Mouse (Mus musculus) G1E (cell line): Measurements from ENCODE around the gene Apoa5. TPM values are rescaled to one million over a fixed set of nuclear protein-coding genes. Genes with fewer than 3 reads are reported as not detected.
"Not testable (repeated sequence)": the region's sequence is repeated elsewhere in the genome, so short reads cannot be mapped to it uniquely, and the experiment has no call there.

ENCODE experiments used
- ATAC-seq: 2 replicates; pipeline ENCODE4 v1.8.0; 2016; ENCODE audit warnings: mild to moderate bottlenecking; ENCODE audit not compliant: insufficient number of reproducible peaks, poor library complexity, low FRiP score, severe bottlenecking; ENCODE audit errors: extremely low read depth
- DNase-seq: peaks from one replicate; pipeline ENCODE4 v3.0.0; 2012; ENCODE audit warnings: low spot score
- H3K27me3 ChIP-seq: 2 replicates; pipeline ENCODE4 v1.6.1; 2012; ENCODE audit warnings: mild to moderate bottlenecking, low read length, inconsistent platforms; ENCODE audit not compliant: insufficient read depth
- H3K36me3 ChIP-seq: replicated peaks from 2 replicates; pipeline ENCODE3; 2012; ENCODE audit warnings: mild to moderate bottlenecking, inconsistent platforms
- H3K4me1 ChIP-seq: 2 replicates; pipeline ENCODE4 v1.6.1; 2012; ENCODE audit warnings: low read depth, low read length, inconsistent platforms, mixed read lengths; ENCODE audit not compliant: insufficient read depth
- H3K4me3 ChIP-seq: 2 replicates; pipeline ENCODE4 v1.5.1; 2012; ENCODE audit warnings: low read depth, mild to moderate bottlenecking, inconsistent platforms, low read length, moderate library complexity, mixed read lengths
- H3K9me3 ChIP-seq: replicated peaks from 2 replicates; pipeline ENCODE4 v1.6.1; 2012; ENCODE audit warnings: inconsistent platforms
- CTCF ChIP-seq: IDR thresholded peaks from 2 replicates; pipeline ENCODE4 v1.5.1; 2012; ENCODE audit warnings: low read depth, low read length, inconsistent platforms, mixed read lengths
- GATA1 ChIP-seq: IDR thresholded peaks from 2 replicates; pipeline ENCODE4 v1.6.1; 2012; ENCODE audit warnings: borderline replicate concordance, low read length, inconsistent platforms, mixed read lengths
- GATA2 ChIP-seq: IDR thresholded peaks from 2 replicates; pipeline ENCODE4 v1.6.1; 2012; ENCODE audit warnings: low read depth, low read length, inconsistent platforms, borderline replicate concordance
- POLR2AphosphoS5 ChIP-seq: IDR thresholded peaks from 2 replicates; pipeline ENCODE4 v1.6.1; 2012; ENCODE audit warnings: low read depth, low read length, inconsistent platforms; ENCODE audit not compliant: insufficient replicate concordance
- TAL1 ChIP-seq: conservative IDR thresholded peaks from 2 replicates; pipeline ENCODE4 v1.6.1; 2012; ENCODE audit warnings: low read depth, low read length, inconsistent platforms, mixed read lengths
- polyA plus RNA-seq: library from polyadenylated mRNA; stranded (reverse); fragments of >175 nt; gene quantifications from 2 replicates; pipeline ENCODE4 v1.2.3, GENCODE M21; 2012
- total RNA-seq, 2 experiments: library from RNA; stranded (forward) in 1 of 2; stranded (reverse) in 1 of 2; fragments of 200-1000 nt in 1 of 2; fragments of >200 nt in 1 of 2; fragmentation: Nextera tagmentation in 1 of 2; gene quantifications; 2 replicates each; pipeline ENCODE4 v1.2.3; 2014 to 2017

Gene Apoa5
- total and polyA plus RNA-seq, 3 experiments = 0.16 TPM; not detected in 2

GRCm38 (mm10) chr9:46317957-46318356 lies 49.5 kb downstream of the Apoa5 start:
- no peak for DNase-seq
- ATAC-seq = no peak
- Histone ChIP-seq H3K9me3 (peaks cover 10% of the 10 kb centered on the region; the same call in 1 of the 2 replicates), H3K4me3 (no peak overlapping the region), H3K36me3 (no peaks in the 10 kb centered on the region), H3K27me3 (peaks cover 29% of the 10 kb centered on the region), H3K4me1 (no peaks in the 10 kb centered on the region)
- TF ChIP-seq TAL1 = no peak
- no peak for TF ChIP-seq GATA1
- TF ChIP-seq CTCF = no peak
- no peak for TF ChIP-seq GATA2
- TF ChIP-seq POLR2AphosphoS5 = no peak

GRCm38 (mm10) chr9:46319886-46320285 lies 51.5 kb downstream of the Apoa5 start, which contains the start of gene 4931429L15Rik:
4931429L15Rik (minus strand) TSS chr9:46319986.
- H3K4me3 ChIP-seq, H3K4me1 ChIP-seq, ATAC-seq, H3K9me3 ChIP-seq, DNase-seq, H3K36me3 ChIP-seq: not testable (repeated sequence)
- peaks cover 22% of the 10 kb centered on the region for H3K27me3 ChIP-seq

GRCm38 (mm10) chr9:46320461-46320860 lies 52.0 kb downstream of the Apoa5 start:
- H3K9me3 ChIP-seq = peaks cover 10% of the 10 kb centered on the region; the same call in 1 of the 2 replicates
- peaks cover 20% of the 10 kb centered on the region for H3K27me3 ChIP-seq
- ATAC-seq (no peak), DNase-seq (no peak)
- H3K36me3 ChIP-seq = no peaks in the 10 kb centered on the region
- TF ChIP-seq CTCF (no peak), GATA1 (no peak), POLR2AphosphoS5 (no peak), TAL1 (no peak), GATA2 (no peak)
- no peaks in the 10 kb centered on the region for H3K4me1 ChIP-seq
- no peak overlapping the region for H3K4me3 ChIP-seq

Other genes with a start within 250 kb of the Apoa5 start
- gene Apoa1, start 40.1 kb upstream of the Apoa5 start, total RNA-seq (2014; fragmentation: Nextera tagmentation) = not detected in 2 replicates
- not detected in 2 replicates for gene Apoa1, start 40.1 kb upstream of the Apoa5 start, total RNA-seq (2017)
- gene Apoa1, start 40.1 kb upstream of the Apoa5 start, polyA plus RNA-seq = 0.41 and 1.5 TPM in 2 replicates
- not detected in 2 replicates for gene Apoc3, start 33.0 kb upstream of the Apoa5 start, total RNA-seq (2014; fragmentation: Nextera tagmentation)
- gene Apoc3, start 33.0 kb upstream of the Apoa5 start, total RNA-seq (2017) = 0.33 TPM in 1 of 2 replicates, not detected in the other
- not detected in 2 replicates for gene Apoc3, start 33.0 kb upstream of the Apoa5 start, polyA plus RNA-seq
- gene Apoa4, start 27.9 kb upstream of the Apoa5 start, total RNA-seq (2014; fragmentation: Nextera tagmentation) = not detected in 2 replicates
- gene Apoa4, start 27.9 kb upstream of the Apoa5 start, total RNA-seq (2017) = not detected in 2 replicates
- 0.03 TPM in 1 of 2 replicates, not detected in the other for gene Apoa4, start 27.9 kb upstream of the Apoa5 start, polyA plus RNA-seq
- gene Zpr1, start 4.4 kb downstream of the Apoa5 start, total RNA-seq (2014; fragmentation: Nextera tagmentation) = 52.0 and 83.0 TPM in 2 replicates
- gene Zpr1, start 4.4 kb downstream of the Apoa5 start, total RNA-seq (2017) = 43.0 and 45.1 TPM in 2 replicates
- 35.7 and 54.3 TPM in 2 replicates for gene Zpr1, start 4.4 kb downstream of the Apoa5 start, polyA plus RNA-seq
- gene Bud13, start 14.4 kb downstream of the Apoa5 start, total RNA-seq (2014; fragmentation: Nextera tagmentation) = 22.6 and 27.6 TPM in 2 replicates
- gene Bud13, start 14.4 kb downstream of the Apoa5 start, total RNA-seq (2017) = 18.2 and 19.8 TPM in 2 replicates
- 20.1 and 23.4 TPM in 2 replicates for gene Bud13, start 14.4 kb downstream of the Apoa5 start, polyA plus RNA-seq
- not detected in 2 replicates for gene 4931429L15Rik, start 51.4 kb downstream of the Apoa5 start, total RNA-seq (2014; fragmentation: Nextera tagmentation)
- not detected in 2 replicates for gene 4931429L15Rik, start 51.4 kb downstream of the Apoa5 start, total RNA-seq (2017)
- gene 4931429L15Rik, start 51.4 kb downstream of the Apoa5 start, polyA plus RNA-seq = not detected in 2 replicates